Mouse (Mus musculus): ENCODE data around the gene Gabra2. TPM values are rescaled to one million over a fixed set of nuclear protein-coding genes. Genes with fewer than 3 reads are reported as not detected.

Gabra2 gene
- total and polyA plus RNA-seq, 3 experiments = not detected

DNA sequence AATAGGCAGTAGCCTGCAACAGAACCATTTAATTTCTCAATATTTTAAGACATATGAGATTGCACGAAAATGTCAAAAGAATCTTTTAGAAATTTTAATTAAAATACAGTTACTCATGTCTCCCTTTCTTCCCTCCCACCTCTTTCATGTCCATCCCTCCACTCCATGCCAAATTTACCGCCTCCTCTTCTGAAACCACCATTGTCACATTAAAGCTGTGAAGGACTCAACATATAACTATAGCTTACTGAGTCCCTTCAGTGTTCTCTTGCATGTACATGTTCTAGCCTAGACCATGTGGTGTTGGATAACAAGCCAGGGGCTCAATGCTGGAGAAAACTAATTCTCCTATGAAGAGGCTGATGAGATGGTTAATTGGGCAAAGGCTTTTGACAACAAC lies 40.2 kb upstream of the Gabra2 start:
- no peak for TF ChIP-seq ELF1 (IDR thresholded peaks at IDR 0.05; ENCODE audit: low read depth, low read length)
- TF ChIP-seq SMC3 (IDR thresholded peaks at IDR 0.05; ENCODE audit: low read depth, low read length) = no peak
- no peak for TF ChIP-seq ZMIZ1 (IDR thresholded peaks at IDR 0.05; ENCODE audit: low read depth, low read length)
- TF ChIP-seq POLR2AphosphoS2 (IDR thresholded peaks at IDR 0.05; ENCODE audit: low read length) = no peak
- TF ChIP-seq UBTF (IDR thresholded peaks at IDR 0.05; ENCODE audit: borderline replicate concordance, insufficient read depth, low read depth, low read length) = no peak
- TF ChIP-seq CHD2 (IDR thresholded peaks at IDR 0.05; ENCODE audit: low read length) = no peak
- TF ChIP-seq NELFE (IDR thresholded peaks at IDR 0.05; ENCODE audit: low read depth, low read length) = no peak
- TF ChIP-seq ZKSCAN1 (IDR thresholded peaks at IDR 0.05; ENCODE audit: low read depth, low read length) = no peak
- no peak for TF ChIP-seq TBP (IDR thresholded peaks at IDR 0.05; ENCODE audit: low read depth, low read length)
- no peak for DNase-seq (ENCODE audit: low read depth, low spot score)
- Histone ChIP-seq H3K27me3 (ENCODE audit: control insufficient read depth in 1 of 2, insufficient read depth in 2 of 2, low read length in 2 of 2) (no peaks in the 10 kb centered on the region), H3K9ac (ENCODE audit: control insufficient read depth, low read depth, low read length, poor library complexity, severe bottlenecking) (no peak overlapping the region), H3K4me1 (ENCODE audit: control insufficient read depth in 1 of 2, insufficient read depth in 2 of 2, low read length in 2 of 2) (no peaks in the 10 kb centered on the region), H3K79me2 (ENCODE audit: control insufficient read depth, insufficient read depth, low read length, poor library complexity) (no peaks in the 10 kb centered on the region), H3K4me3 (ENCODE audit: control insufficient read depth in 1 of 2, insufficient read depth in 1 of 2, low read depth in 2 of 2, low read length in 2 of 2) (no peak overlapping the region), H3K9me3 (replicated peaks; ENCODE audit: insufficient read depth, low read length) (no peaks in the 10 kb centered on the region), H3K36me3 (ENCODE audit: control insufficient read depth in 1 of 2, insufficient read depth in 2 of 2, low read length in 2 of 2) (no peaks in the 10 kb centered on the region), H3K27ac (ENCODE audit: control insufficient read depth, low read depth, low read length) (no peak overlapping the region)

DNA sequence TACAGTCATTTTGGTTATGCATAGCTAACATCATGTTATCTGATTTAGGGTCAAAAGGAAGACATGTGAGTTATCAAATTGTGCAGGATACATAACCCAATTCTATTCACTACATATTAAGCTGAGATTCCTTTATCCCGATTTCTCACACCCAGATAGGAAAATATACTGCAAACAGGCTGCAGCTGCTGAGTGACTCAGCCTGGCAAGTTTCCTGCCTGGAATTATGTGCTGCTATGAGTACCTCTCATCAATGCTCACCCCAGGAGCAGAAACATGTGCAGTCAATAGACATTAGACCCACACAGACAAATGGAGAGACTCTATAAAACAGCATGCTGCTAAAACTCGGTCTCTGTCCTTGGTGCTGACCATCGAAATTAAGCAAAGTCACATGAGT lies 32.1 kb upstream of the Gabra2 start:
- Histone ChIP-seq H3K27me3 (ENCODE audit: control insufficient read depth in 1 of 2, insufficient read depth in 2 of 2, low read length in 2 of 2) (no peaks in the 10 kb centered on the region), H3K79me2 (ENCODE audit: control insufficient read depth, insufficient read depth, low read length, poor library complexity) (no peaks in the 10 kb centered on the region), H3K4me1 (ENCODE audit: control insufficient read depth in 1 of 2, insufficient read depth in 2 of 2, low read length in 2 of 2) (no peaks in the 10 kb centered on the region), H3K9me3 (replicated peaks; ENCODE audit: insufficient read depth, low read length) (no peaks in the 10 kb centered on the region), H3K4me3 (ENCODE audit: control insufficient read depth in 1 of 2, insufficient read depth in 1 of 2, low read depth in 2 of 2, low read length in 2 of 2) (no peak overlapping the region), H3K9ac (ENCODE audit: control insufficient read depth, low read depth, low read length, poor library complexity, severe bottlenecking) (no peak overlapping the region), H3K36me3 (ENCODE audit: control insufficient read depth in 1 of 2, insufficient read depth in 2 of 2, low read length in 2 of 2) (no peaks in the 10 kb centered on the region), H3K27ac (ENCODE audit: control insufficient read depth, low read depth, low read length) (no peak overlapping the region)
- TF ChIP-seq ELF1 (IDR thresholded peaks at IDR 0.05; ENCODE audit: low read depth, low read length) = no peak
- TF ChIP-seq MEF2A (IDR thresholded peaks at IDR 0.05; ENCODE audit: extremely low read depth, insufficient replicate concordance, low read depth, low read length, poor library complexity, severe bottlenecking) = no peak
- no peak for TF ChIP-seq RCOR1 (IDR thresholded peaks at IDR 0.05; ENCODE audit: low read depth, low read length)
- TF ChIP-seq JUND (IDR thresholded peaks at IDR 0.05; ENCODE audit: low read depth, low read length) = no peak
- peak; percentile 8 for DNase-seq (ENCODE audit: low read depth, low spot score)

DNA sequence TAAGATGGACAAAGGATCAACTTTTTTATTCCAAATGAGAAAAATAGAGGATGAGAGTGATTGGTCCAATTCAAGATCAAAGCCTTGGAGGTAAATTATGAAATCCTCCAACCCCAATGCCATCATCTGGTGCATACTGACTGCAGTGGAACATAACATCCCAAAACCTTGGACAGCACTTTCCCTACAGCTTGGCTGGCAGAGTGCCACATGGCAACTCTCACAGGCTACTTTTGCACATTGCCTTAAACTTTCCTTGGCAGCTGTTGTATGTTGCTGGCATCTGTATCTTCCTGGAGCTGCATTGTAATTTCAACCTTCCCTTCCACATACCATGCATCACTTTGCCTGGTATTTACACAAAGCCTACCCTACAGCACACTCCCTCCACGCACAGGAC lies 19.6 kb upstream of the Gabra2 start:
- H3K9me3 ChIP-seq (replicated peaks; ENCODE audit: insufficient read depth, low read length) = no peaks in the 10 kb centered on the region
- H3K27ac ChIP-seq (ENCODE audit: control insufficient read depth, low read depth, low read length) = no peak overlapping the region
- H3K79me2 ChIP-seq (ENCODE audit: control insufficient read depth, insufficient read depth, low read length, poor library complexity) = no peaks in the 10 kb centered on the region
- no peaks in the 10 kb centered on the region for H3K27me3 ChIP-seq (ENCODE audit: control insufficient read depth in 1 of 2, insufficient read depth in 2 of 2, low read length in 2 of 2)
- no peaks in the 10 kb centered on the region for H3K4me1 ChIP-seq (ENCODE audit: control insufficient read depth in 1 of 2, insufficient read depth in 2 of 2, low read length in 2 of 2)
- no peak overlapping the region for H3K9ac ChIP-seq (ENCODE audit: control insufficient read depth, low read depth, low read length, poor library complexity, severe bottlenecking)
- no peaks in the 10 kb centered on the region for H3K36me3 ChIP-seq (ENCODE audit: control insufficient read depth in 1 of 2, insufficient read depth in 2 of 2, low read length in 2 of 2)
- no peak for DNase-seq (ENCODE audit: low read depth, low spot score)
- no peak overlapping the region for H3K4me3 ChIP-seq (ENCODE audit: control insufficient read depth in 1 of 2, insufficient read depth in 1 of 2, low read depth in 2 of 2, low read length in 2 of 2)
- TF ChIP-seq ETS1 (IDR thresholded peaks at IDR 0.05; ENCODE audit: low read depth, low read length) (no peak), SIN3A (IDR thresholded peaks at IDR 0.05; ENCODE audit: low read length) (no peak), CHD2 (IDR thresholded peaks at IDR 0.05; ENCODE audit: low read length) (no peak), POLR2A (IDR thresholded peaks at IDR 0.05; ENCODE audit: control insufficient read depth in 1 of 2, insufficient read depth in 1 of 2, low read depth in 1 of 2, low read length in 2 of 2, poor library complexity in 1 of 2) (no peak), E2F4 (IDR thresholded peaks at IDR 0.05; ENCODE audit: borderline replicate concordance, low read depth, low read length) (no peak), MXI1 (IDR thresholded peaks at IDR 0.05; ENCODE audit: low read depth, low read length) (no peak), USF2 (IDR thresholded peaks at IDR 0.05; ENCODE audit: borderline replicate concordance in 1 of 2, insufficient read depth in 1 of 2, low read depth in 1 of 2, low read length in 2 of 2) (no peak), RAD21 (IDR thresholded peaks at IDR 0.05; ENCODE audit: low read depth, low read length) (no peak), EP300 (IDR thresholded peaks at IDR 0.05; ENCODE audit: low read depth in 1 of 2, low read length in 2 of 2) (no peak), ZC3H11A (IDR thresholded peaks at IDR 0.05; ENCODE audit: low read depth, low read length) (no peak), POLR2AphosphoS5 (IDR thresholded peaks at IDR 0.05; ENCODE audit: borderline replicate concordance, low read depth, low read length) (no peak), CHD1 (IDR thresholded peaks at IDR 0.05; ENCODE audit: low read depth, low read length) (no peak), MYC (IDR thresholded peaks at IDR 0.05; ENCODE audit: low read depth, low read length) (no peak), NRF1 (IDR thresholded peaks at IDR 0.05; ENCODE audit: insufficient read depth, low read depth, low read length, poor library complexity, severe bottlenecking) (no peak), USF1 (IDR thresholded peaks at IDR 0.05; ENCODE audit: low read depth, low read length) (no peak), POLR2AphosphoS2 (IDR thresholded peaks at IDR 0.05; ENCODE audit: low read length) (no peak), MYB (IDR thresholded peaks at IDR 0.05; ENCODE audit: low read depth, low read length) (no peak), ZKSCAN1 (IDR thresholded peaks at IDR 0.05; ENCODE audit: low read depth, low read length) (no peak)

Measured in MEL (cell line).